Mouse (Mus musculus) left cerebral cortex, postnatal 25 days (tissue): Measurements from ENCODE around the gene Galk1. TPM values are rescaled to one million over a fixed set of nuclear protein-coding genes. Genes with fewer than 3 reads are reported as not detected.
A peak's percentile ranks its signal among the peaks of the same experiment; 100 is the strongest.
"Not testable (repeated sequence)": the region's sequence is repeated elsewhere in the genome, so short reads cannot be mapped to it uniquely, and the experiment has no call there.

Experiments used
- DNase-seq, 2 experiments: peaks; one replicate each; pipeline ENCODE4 v3.0.0; 2022; ENCODE audit warnings: low spot score in 2 of 2, mixed read lengths in 1 of 2
- intact Hi-C: fragments of 180-260 bp; cut with DNase I; formaldehyde crosslinking; loops from one replicate; pipeline ENCODE4 v1.15.1; 2025
- total RNA-seq, 2 experiments: library from RNA; stranded (reverse); gene quantifications; 2 replicates each; pipeline ENCODE4 v1.2.3; 2021

The Galk1 gene
- total RNA-seq, 2 experiments from 2014 or later: 14.7 to 18.7 TPM

GRCm38 (mm10) chr11:116034584-116034983 is 22.1 kb upstream of the Galk1 start:
- intact Hi-C loops: loop anchor here (5.0 kb wide), 1 partner anchor 98 kb away; the partner anchor contains the start of gene Trim65
- no peak for DNase-seq

GRCm38 (mm10) chr11:116030898-116031845 is 18.7 kb upstream of the Galk1 start:
- intact Hi-C loops: loop anchor here (2.0 to 5.0 kb wide), 2 partner anchors 56 to 101 kb away; partner anchors contain the start of genes Trim65 and Wbp2
- no peak for DNase-seq

GRCm38 (mm10) chr11:116030088-116030897 is 17.8 kb upstream of the Galk1 start, which contains the start of gene Unk:
Gene Unk, plus strand, starts transcription at chr11:116030322.
- peak; percentile 98 to 99 for DNase-seq
- intact Hi-C loops: loop anchor here (2.0 to 5.0 kb wide), 2 partner anchors 57 to 102 kb away; partner anchors contain the start of genes Trim65 and Wbp2

- intact Hi-C loops: no loop called here
- DNase-seq: no peak
These were observed 16.8 kb upstream of the Galk1 start for GRCm38 (mm10) chr11:116029086-116029865.

- intact Hi-C loops: no loop called here
- no peak for DNase-seq
These were observed 15.8 kb upstream of the Galk1 start for GRCm38 (mm10) chr11:116028177-116028865.

GRCm38 (mm10) chr11:116027756-116028155 is 15.2 kb upstream of the Galk1 start, which contains the start of gene H3f3b:
Gene H3f3b, minus strand, starts transcription at chr11:116027962.
- intact Hi-C loops: no loop called here
- DNase-seq: no peak

- intact Hi-C loops: no loop called here
- no peak for DNase-seq
These were observed 12.7 kb upstream of the Galk1 start for GRCm38 (mm10) chr11:116025056-116025845.

GRCm38 (mm10) chr11:116024356-116024808 is 11.9 kb upstream of the Galk1 start:
- peak; percentile 96 to 99 for DNase-seq
- intact Hi-C loops: no loop called here

GRCm38 (mm10) chr11:116023771-116024355 is 11.3 kb upstream of the Galk1 start:
- intact Hi-C loops: no loop called here
- peak; percentile 81 to 83 for DNase-seq

- intact Hi-C loops, DNase-seq: not testable (repeated sequence)
These were observed 10.7 kb upstream of the Galk1 start for GRCm38 (mm10) chr11:116023074-116023770.

GRCm38 (mm10) chr11:116022256-116022780 is 9.8 kb upstream of the Galk1 start:
- no peak for DNase-seq
- intact Hi-C loops: no loop called here

- intact Hi-C loops: no loop called here
- DNase-seq: no peak
These were observed 9.1 kb upstream of the Galk1 start for GRCm38 (mm10) chr11:116021328-116022220.

- no peak for DNase-seq
- intact Hi-C loops: no loop called here
These were observed 8.0 kb upstream of the Galk1 start for GRCm38 (mm10) chr11:116020519-116020922.

GRCm38 (mm10) chr11:116019976-116020411 is 7.5 kb upstream of the Galk1 start:
- intact Hi-C loops: no loop called here
- no peak for DNase-seq

GRCm38 (mm10) chr11:116019360-116019791 is 6.9 kb upstream of the Galk1 start:
- intact Hi-C loops: no loop called here
- no peak for DNase-seq
